Mouse (Mus musculus): ENCODE data around the gene Ppm1h.

Gene Ppm1h

DNA sequence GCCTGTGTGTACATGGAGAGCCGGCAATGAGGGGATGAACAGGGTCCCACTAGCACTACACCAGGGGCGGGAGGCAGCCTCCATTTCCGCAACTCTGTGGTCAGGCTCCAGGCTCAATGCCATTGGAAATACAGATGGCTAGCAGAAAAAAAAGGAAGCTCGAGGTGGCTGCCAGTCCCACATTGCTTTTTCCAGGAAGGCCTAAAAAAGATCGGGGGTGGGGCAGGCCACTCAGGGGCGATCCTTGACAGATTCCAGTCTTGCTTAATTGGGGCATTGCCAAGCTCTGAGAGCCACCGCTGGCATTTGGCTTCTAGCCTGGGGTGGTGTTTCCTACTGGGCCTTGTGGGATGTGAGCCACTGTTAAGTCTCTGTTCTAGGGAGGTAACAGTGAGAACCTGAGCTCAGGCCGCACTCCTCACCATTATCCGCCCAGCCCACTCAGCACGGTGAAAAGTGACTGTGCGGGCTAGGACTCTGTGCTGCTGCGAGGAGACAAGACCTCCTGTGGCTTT lies 216.1 kb downstream of the Ppm1h start:
- in situ Hi-C loops (cut with MboI; ENCODE audit: low pct_unique_long_range_greater_than_20kb in 1 of 2, low sequenced_read_pairs in 2 of 2, unreplicated experiment in 1 of 2), result no loop called here

GRCm38 (mm10) chr10:122895121-122895770 lies 216.7 kb downstream of the Ppm1h start:
- in situ Hi-C loops (cut with MboI; ENCODE audit: low pct_unique_long_range_greater_than_20kb in 1 of 2, low sequenced_read_pairs in 2 of 2, unreplicated experiment in 1 of 2), result no loop called here

DNA sequence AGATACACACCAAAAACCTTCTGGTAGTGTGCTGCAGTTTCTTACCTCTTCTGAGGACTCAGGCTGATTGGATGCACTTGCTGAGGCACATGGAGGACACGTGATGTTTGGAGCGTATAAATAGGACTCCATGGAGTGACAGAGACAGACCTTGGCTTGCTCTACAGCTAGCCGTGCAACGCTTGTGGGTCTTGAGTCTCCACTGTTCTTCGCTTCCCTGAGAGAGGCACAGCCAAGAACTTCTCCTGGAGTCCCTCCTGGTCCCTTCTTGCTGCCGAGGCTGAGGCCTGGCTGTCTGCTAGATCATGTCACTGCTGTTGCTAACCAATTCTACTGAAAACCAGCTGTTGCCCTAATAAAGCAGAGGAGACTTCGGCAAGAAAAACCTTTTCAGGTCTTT lies 221.4 kb downstream of the Ppm1h start:
- in situ Hi-C loops (cut with MboI; ENCODE audit: low pct_unique_long_range_greater_than_20kb in 1 of 2, low sequenced_read_pairs in 2 of 2, unreplicated experiment in 1 of 2), result no loop called here

- in situ Hi-C loops (cut with MboI; ENCODE audit: low pct_unique_long_range_greater_than_20kb in 1 of 2, low sequenced_read_pairs in 2 of 2, unreplicated experiment in 1 of 2), result no loop called here
These were observed 221.9 kb downstream of the Ppm1h start for GRCm38 (mm10) chr10:122900466-122900865.

GRCm38 (mm10) chr10:122901379-122901778 lies 222.8 kb downstream of the Ppm1h start:
- in situ Hi-C loops (cut with MboI; ENCODE audit: low pct_unique_long_range_greater_than_20kb in 1 of 2, low sequenced_read_pairs in 2 of 2, unreplicated experiment in 1 of 2), result no loop called here

- in situ Hi-C loops (cut with MboI; ENCODE audit: low pct_unique_long_range_greater_than_20kb in 1 of 2, low sequenced_read_pairs in 2 of 2, unreplicated experiment in 1 of 2), result no loop called here
These were observed 231.0 kb downstream of the Ppm1h start for GRCm38 (mm10) chr10:122909406-122910032.

DNA sequence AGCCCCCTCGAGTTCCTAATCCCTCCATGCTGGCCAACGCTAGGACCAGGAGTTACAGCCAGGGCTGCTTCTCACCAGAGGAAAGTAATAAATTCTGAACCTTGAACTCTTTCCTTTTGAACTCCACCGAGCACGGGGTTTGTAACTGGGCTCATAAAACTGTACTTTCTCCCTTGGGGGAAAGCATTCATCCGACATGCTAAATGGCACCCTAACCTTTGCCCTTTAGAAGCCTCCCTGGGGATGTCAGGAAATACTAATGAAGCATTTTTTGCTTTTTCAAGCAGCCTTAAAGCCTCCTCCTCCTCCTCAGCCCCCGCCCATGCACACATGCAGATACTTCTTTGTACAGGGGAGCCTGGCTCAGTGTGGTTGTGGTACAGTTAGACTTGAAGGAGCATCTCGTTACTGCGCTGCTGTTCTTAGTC lies 232.2 kb downstream of the Ppm1h start:
- in situ Hi-C loops (cut with MboI; ENCODE audit: low pct_unique_long_range_greater_than_20kb in 1 of 2, low sequenced_read_pairs in 2 of 2, unreplicated experiment in 1 of 2), result no loop called here

DNA sequence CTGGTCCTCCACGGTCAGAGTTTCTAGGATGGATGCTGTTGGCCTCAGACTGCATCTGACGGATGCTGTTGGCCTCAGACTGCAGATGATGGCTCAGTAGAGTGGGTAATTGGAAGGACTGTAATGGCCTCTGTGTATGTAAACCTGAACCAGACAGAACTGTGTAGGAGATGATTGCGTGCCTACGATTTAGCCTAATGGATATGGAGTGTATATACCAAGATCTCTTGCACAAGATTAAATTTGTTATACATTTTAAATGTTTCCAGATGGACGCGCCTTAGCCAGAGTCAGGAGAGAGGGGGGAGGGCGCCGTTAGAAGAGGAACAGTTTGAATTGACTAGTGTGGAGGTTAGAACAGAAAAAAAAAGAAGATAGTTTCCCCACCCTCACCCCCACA lies 233.1 kb downstream of the Ppm1h start:
- in situ Hi-C loops (cut with MboI; ENCODE audit: low pct_unique_long_range_greater_than_20kb in 1 of 2, low sequenced_read_pairs in 2 of 2, unreplicated experiment in 1 of 2), result no loop called here

GRCm38 (mm10) chr10:122912086-122912690 lies 233.6 kb downstream of the Ppm1h start:
- in situ Hi-C loops (cut with MboI; ENCODE audit: low pct_unique_long_range_greater_than_20kb in 1 of 2, low sequenced_read_pairs in 2 of 2, unreplicated experiment in 1 of 2), result no loop called here

- in situ Hi-C loops (cut with MboI; ENCODE audit: low pct_unique_long_range_greater_than_20kb in 1 of 2, low sequenced_read_pairs in 2 of 2, unreplicated experiment in 1 of 2), result no loop called here
These were observed 234.3 kb downstream of the Ppm1h start for GRCm38 (mm10) chr10:122912701-122913368.

DNA sequence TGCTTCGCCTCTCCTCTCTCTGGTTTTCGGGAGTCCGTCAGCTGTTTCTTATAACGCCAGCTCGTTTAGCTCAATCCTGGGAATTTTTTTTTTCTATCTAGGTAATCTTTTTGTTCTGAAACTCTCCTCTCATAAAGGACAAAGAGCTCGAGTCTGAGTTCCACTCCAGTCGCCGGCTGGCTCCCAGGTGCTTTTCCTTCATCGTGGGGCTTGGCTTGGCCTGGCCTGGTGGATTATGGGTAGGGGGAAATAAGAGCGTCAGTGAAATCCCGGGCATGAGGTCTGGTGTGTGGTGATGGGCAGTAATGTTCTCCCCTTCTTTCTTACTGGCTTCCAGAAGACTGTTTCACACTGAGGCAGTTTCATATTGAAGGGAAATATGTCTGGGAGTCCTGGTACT lies 234.8 kb downstream of the Ppm1h start:
- in situ Hi-C loops (cut with MboI; ENCODE audit: low pct_unique_long_range_greater_than_20kb in 1 of 2, low sequenced_read_pairs in 2 of 2, unreplicated experiment in 1 of 2), result no loop called here

DNA sequence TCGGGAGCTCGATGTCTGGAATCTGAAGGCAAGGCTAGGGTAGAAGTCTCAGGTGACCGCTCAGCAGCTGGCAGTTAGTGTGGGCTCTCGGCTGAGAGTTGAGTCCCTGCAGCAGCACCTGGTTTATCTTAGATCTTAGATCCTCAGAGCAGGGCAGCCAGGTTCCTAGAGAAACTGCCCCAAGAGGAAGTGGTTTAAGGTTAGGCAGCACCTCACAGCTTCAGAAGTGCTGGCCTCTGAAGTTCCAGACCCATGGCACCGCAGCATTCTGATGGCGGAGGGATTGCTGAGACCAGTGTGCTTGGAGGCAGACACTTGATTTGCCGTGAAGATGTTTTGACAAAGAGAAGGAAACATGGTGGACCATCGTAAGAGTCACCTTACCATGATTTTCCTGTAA lies 237.3 kb downstream of the Ppm1h start:
- in situ Hi-C loops (cut with MboI; ENCODE audit: low pct_unique_long_range_greater_than_20kb in 1 of 2, low sequenced_read_pairs in 2 of 2, unreplicated experiment in 1 of 2), result no loop called here

- in situ Hi-C loops (cut with MboI; ENCODE audit: low pct_unique_long_range_greater_than_20kb in 1 of 2, low sequenced_read_pairs in 2 of 2, unreplicated experiment in 1 of 2), result no loop called here
These were observed 239.2 kb downstream of the Ppm1h start for GRCm38 (mm10) chr10:122917648-122918324.

DNA sequence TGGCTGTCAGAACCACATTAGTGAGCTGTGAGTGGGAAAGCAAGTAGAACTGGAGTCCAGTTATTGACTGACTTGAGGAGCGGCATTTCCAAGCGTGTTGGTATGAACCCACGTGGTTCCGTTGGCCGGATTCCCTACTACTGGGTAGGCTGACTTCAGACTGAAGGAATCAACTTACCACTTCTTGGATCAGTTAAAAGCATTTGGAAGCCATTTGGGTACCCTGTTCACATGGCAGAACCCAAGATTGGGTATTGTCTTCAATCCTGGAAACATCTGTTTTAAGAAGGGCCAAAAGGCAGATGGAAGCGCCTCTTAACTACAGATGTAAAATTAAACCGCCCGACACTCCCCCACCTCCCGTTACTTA lies 239.7 kb downstream of the Ppm1h start:
- in situ Hi-C loops (cut with MboI; ENCODE audit: low pct_unique_long_range_greater_than_20kb in 1 of 2, low sequenced_read_pairs in 2 of 2, unreplicated experiment in 1 of 2), result no loop called here

- in situ Hi-C loops (cut with MboI; ENCODE audit: low pct_unique_long_range_greater_than_20kb in 1 of 2, low sequenced_read_pairs in 2 of 2, unreplicated experiment in 1 of 2), result no loop called here
These were observed 240.2 kb downstream of the Ppm1h start for GRCm38 (mm10) chr10:122918754-122919153.

GRCm38 (mm10) chr10:122919416-122919815 lies 240.9 kb downstream of the Ppm1h start:
- in situ Hi-C loops (cut with MboI; ENCODE audit: low pct_unique_long_range_greater_than_20kb in 1 of 2, low sequenced_read_pairs in 2 of 2, unreplicated experiment in 1 of 2), result no loop called here

GRCm38 (mm10) chr10:122920218-122920795 lies 241.7 kb downstream of the Ppm1h start:
- in situ Hi-C loops (cut with MboI; ENCODE audit: low pct_unique_long_range_greater_than_20kb in 1 of 2, low sequenced_read_pairs in 2 of 2, unreplicated experiment in 1 of 2), result no loop called here

DNA sequence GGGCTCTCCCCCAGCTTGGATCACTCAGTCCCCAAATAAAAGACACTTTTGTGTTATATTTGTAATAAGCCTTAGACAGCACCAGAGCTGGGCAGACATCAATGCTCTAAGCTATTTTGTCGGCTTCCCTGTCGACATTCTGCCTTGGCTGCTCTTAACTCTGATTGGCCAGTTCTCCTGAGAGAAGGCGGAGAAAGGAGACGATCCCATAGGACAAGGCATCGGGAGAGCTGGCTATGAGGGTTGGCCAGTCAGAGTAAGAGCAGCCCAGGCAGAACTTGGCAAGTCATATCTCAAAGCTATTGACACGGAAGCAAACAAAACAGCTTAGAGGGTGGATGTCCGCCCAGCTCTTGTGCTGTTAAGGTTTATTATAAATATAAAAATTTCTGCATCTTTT lies 243.7 kb downstream of the Ppm1h start:
- in situ Hi-C loops (cut with MboI; ENCODE audit: low pct_unique_long_range_greater_than_20kb in 1 of 2, low sequenced_read_pairs in 2 of 2, unreplicated experiment in 1 of 2), result no loop called here
